Mouse (Mus musculus) adrenal gland (tissue): Measurements from ENCODE around the gene Fosl1.

Source experiments
- intact Hi-C: fragments of 180-260 bp; cut with DNase I; formaldehyde crosslinking; loops from one replicate; pipeline ENCODE4 v1.15.1; 2025

Fosl1 gene

DNA sequence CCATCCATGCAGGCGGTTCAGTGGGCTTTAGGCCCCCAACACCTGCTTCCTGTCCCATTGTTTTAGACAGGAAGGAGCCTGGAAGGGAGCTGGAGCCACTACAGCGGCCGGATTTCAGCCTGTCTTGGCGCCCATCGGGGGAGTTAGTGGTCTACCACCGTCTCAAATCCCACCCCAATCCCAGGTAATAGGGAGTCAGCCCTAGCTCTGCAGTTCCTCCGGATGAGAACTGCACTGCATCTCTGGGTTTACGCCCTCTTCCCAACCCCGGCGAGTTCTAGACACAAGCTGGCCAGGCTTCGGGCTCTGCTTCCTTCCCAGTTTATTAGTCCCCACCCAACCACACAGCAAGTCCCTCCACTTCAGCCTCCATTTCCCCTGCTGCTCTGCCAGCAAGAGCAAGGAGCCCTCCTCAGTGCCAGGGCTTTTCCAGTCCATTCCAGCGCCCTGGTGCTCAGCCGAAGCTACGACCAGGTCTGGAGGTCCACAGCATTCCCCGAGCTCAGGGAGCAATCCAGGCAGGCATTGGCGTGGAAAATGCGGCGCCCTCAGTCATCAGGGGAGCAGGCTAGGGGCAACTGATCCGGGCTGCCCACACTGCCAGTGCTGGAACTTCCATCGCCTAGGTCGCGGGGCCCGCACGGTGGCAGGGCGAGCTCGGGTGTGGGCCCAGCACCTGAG lies 9.0 kb downstream of the Fosl1 start:
- intact Hi-C loops: no loop called here

- intact Hi-C loops: no loop called here
These were observed 9.8 kb downstream of the Fosl1 start for GRCm38 (mm10) chr19:5456922-5457745.

DNA sequence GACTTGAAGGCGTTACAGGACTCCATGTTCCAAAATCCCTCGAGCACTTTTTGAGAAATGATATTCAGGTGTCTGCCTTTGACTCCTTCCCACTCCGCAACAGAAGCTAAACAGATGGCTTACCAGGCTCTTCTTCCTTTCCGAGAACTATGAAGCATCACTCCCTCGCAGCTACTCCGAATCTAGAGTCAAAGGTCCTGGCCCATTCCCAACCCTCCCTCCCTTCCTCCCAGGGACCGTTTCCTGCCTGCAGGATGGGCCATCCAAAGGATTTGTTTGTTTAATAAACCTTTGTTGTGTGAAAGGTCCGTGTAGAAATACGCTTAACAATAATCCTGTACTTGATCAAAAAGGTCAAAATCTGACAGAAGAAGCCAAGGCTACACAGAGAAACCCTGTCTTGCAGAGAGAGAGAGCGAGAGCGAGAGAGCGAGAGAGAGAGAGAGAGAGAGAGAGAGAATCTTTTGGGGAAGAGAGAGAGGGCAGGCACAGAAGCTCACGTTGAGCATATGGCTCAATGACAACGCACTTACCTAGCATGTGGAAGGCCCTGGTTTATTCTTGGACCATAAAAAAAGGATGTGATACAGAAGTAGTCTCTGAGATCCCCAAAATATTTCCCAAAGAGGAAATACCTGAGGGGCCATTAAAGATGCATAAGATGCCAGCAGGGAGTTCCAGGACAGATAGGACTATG lies 10.5 kb downstream of the Fosl1 start, which contains the start of gene Ccdc85b:
TSS of gene Ccdc85b (minus strand) at position 149 of the 697 bp plus-strand sequence.
- intact Hi-C loops: no loop called here

- intact Hi-C loops: no loop called here
These were observed 11.7 kb downstream of the Fosl1 start for GRCm38 (mm10) chr19:5459019-5459418.

GRCm38 (mm10) chr19:5459896-5460295 lies 12.5 kb downstream of the Fosl1 start:
- intact Hi-C loops: no loop called here

DNA sequence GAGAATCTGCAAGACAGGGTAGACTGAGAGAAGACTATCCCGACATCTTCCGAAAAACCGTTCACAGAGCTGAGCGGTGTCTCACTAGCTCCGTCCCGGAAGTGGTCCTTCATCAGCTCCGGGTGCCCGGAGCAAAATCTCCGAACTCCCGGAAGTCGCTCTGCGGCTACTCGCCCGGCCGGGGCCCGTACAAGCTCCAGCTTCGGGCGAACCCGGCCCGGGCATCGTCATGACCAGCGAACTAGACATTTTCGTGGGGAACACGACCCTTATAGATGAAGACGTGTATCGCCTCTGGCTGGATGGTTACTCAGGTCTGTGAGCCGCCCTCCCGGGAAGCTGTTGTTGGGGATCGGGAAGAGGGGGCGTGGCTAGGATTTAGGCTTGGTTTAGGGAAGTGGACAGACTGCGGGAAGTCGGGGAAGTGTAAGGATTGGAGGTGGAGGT lies 13.1 kb downstream of the Fosl1 start, which contains the start of gene Fibp:
TSS of gene Fibp (plus strand) at position 151 of the 447 bp plus-strand sequence.
- intact Hi-C loops: no loop called here

- intact Hi-C loops: no loop called here
These were observed 14.1 kb downstream of the Fosl1 start for GRCm38 (mm10) chr19:5461411-5461810.

- intact Hi-C loops: no loop called here
These were observed 15.9 kb downstream of the Fosl1 start for GRCm38 (mm10) chr19:5463212-5463611.

DNA sequence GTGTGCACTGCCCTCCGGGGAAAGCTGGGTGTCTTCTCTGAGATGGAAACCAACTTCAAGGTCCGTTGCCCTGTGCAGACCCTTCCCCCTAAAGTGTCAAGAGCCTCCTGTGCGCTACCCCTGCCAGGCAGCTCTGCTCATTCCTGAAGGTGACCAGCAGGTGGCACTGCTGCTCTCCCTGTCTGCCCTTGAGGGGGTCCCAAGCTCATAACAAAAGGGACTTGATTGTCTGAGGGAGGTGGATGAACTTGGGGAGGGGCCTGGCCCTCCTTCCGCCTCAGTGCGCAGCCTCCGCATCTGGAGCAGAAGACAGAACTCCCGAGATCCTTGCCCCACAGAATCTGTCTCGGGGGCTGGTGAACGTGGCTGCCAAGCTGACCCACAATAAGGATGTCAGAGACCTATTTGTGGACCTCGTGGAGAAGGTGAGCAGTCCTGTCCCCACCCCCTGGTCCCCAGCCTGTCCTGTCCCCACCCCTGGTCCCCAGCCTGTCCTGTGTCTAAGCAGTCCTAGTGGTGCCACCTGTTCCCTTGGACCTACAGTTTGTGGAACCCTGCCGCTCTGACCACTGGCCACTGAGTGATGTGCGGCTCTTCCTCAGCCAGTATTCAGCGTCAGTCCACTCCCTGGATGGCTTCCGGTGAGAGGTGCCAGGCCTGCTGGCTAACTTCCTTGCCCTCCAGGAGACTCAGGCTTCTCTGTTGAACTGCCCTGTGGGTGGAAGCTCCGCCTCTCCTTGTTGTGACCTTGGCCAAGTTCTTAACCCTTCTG lies 16.6 kb downstream of the Fosl1 start:
- intact Hi-C loops: no loop called here

- intact Hi-C loops: no loop called here
These were observed 17.7 kb downstream of the Fosl1 start for GRCm38 (mm10) chr19:5465037-5465436.

DNA sequence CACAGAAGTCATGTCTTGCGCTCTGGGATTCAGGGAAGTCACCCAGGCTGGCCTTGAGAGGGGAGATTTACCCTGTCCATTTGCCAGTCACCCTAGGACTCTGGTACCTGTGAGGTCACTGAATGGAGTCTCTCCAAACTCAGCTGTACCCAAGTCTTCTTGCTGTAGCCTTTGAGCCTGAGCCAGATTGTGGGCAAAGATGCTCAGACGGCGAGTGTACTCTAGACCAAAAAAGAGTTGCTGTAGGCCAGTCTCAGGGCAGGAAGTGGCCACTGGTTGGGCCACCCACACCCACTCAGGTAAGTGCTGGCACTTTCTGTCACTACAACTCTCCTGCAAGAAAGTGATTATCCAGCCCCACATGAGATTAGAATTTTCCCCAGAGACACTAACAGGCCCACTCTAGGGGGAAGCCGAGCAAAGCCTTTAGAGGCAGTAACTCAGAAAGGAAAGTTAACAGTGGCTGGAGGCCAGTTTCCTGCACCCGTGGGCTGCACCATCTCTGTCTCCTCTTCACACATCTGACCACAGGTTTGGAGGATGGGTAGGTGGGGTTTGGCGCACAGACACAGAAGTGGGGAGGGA lies 19.7 kb downstream of the Fosl1 start:
- intact Hi-C loops: no loop called here

- intact Hi-C loops: no loop called here
These were observed 21.0 kb downstream of the Fosl1 start, which contains the start of gene Ctsw for GRCm38 (mm10) chr19:5468374-5468773. Ctsw (minus strand) TSS chr19:5468507.

DNA sequence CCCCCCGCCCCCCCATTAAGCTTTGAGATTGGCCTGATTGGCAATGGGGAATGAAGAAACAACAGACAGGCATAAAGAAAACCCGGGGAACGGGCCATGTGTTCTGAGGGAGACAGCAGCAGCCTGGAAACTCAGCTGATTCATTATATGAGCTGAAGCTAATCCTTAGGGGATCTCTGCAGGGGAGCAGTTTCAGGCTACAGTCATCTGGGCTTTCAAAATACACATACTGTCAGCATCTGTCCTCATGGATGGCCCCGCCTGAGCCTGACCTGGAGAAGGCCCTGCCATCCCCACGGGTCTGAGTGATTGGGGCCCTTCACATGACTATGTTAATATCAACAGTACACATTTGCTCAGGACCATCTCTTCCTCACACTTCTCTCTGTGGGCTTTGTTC lies 24.5 kb downstream of the Fosl1 start:
- intact Hi-C loops: no loop called here

DNA sequence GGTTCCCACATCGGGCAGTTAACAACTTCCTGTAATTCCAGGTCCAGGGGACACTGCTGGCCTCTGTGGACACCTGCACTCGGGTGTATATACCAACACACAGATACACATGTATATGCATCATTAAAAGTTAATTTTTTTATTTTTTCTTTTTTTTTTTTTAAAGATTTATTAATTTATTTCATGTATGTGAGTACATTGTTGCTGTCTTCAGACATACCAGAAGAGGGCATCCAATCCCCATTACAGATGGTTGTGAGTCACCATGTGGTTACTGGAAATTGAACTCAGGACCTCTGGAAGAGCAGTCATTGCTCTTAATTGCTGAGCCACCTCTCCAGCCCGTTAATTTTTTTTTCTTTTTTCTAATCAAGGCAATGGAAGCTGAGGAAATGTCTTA lies 25.5 kb downstream of the Fosl1 start:
- intact Hi-C loops: no loop called here

DNA sequence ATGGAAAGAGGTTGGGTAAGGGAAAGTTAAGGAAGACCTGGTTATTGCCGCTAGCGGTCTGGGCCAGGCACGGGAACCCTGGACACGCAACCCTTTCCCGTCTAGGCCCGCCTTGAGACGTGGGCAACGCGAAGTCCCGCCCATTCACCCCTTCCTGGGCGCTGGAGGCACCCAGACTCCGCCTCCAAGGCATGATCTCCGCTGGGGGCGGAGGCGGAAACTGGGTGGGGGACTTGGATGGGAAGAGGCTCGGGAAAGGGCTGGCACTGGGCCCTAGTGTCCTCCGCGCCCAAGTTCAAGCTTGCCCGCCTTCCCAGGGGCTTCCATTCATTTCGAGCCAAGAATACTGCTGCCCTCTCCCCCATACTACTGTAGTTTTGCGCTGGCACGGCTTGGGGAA lies 26.4 kb downstream of the Fosl1 start, which contains the start of gene Efemp2:
TSS of gene Efemp2 (plus strand) at position 235 of the 400 bp plus-strand sequence.
- intact Hi-C loops: no loop called here

DNA sequence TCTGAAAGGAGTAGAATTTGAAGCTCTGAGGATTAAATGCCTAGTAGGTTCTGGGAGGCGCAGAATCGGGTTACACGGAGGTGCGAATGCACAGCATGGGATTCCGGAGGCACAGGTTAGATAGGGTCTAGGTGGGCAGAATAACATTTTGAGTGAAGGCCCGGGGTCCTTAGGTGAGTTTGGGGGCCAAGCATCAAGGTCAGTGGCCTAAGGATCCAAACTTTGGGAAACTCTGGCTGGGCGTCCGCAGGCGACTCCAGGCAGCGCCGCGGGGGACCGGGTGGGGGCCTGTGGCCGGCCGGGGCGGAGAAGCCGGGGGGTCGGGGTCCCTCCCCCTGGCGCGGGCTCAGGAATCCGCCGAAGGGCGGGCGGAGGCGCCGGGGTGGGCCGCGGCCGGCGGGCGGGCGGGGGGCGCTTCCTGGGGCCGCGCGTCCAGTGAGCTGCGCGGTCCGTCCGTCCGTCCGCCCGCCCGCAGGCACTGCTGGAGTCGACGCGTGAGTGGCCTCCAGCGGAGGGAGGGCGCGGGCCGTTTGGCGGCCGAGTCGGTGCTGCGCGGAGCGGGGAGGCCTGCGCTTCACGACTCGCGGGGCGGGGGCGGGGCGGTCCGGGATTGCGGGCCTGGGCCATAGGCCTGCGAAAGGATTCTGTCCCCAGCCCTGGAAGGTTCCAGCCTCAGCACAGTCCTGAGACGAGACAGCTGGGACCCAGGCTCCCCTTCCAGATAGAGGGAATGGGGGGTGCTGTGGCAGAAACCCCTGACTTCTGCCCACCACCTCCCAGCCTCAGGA lies 27.1 kb downstream of the Fosl1 start:
- intact Hi-C loops: no loop called here

DNA sequence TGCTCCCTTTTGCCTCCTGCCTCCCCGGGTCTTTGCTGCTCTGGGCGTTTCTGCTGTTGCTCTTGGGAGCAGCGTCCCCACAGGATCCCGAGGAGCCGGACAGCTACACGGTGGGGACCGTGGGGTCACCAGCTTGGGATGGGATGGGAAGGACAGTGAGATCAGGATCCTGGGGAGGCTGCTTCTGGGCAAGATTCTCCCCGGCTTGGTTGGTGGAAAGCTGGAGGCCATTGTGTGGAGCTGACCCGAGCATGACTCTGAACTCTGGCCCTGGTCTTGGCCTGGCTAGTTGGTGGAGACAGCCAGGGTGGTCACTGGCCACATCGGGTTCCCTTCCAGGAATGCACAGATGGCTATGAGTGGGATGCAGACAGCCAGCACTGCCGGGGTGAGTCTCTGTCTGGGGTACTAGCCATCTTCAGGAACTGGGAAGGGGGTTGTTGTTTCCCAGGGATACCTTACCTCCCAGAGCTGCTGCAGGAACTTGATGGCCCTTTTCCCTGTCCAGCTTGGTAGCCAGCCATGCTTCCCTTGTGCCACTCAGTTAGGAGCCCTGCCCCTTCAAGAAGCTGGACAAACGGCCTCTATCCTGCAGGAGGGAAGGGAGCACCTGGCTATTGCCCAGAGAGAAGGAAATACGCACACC lies 27.8 kb downstream of the Fosl1 start:
- intact Hi-C loops: no loop called here

DNA sequence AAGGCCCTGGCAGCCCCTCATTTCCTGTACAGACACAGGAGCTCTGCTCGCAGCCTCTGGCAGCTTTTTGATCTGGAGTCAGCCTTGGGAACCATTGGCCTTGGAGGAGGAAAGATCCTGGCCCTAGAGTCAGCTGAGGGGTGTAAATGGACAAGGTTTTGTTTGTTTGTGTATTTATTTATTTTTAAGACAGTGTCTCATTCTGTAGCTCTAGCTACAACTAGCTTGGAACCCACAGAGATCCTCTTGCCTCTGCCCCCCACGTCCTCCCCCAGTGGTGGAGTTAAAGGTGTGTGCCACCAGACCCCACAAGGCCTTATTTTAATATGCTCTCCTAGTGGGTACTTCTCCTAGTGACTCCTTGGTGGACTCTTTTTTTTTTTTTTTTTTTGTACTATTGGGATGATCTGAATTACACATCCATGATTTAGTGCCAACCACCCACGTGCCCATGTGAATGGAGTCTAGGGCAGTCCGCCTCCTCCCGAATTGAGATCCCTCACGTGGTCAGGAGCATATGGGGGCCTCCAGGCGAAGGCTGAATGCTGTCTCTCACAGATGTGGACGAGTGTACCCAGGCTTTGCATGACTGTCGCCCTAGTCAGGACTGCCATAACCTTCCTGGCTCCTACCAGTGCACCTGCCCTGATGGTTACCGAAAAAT lies 29.8 kb downstream of the Fosl1 start:
- intact Hi-C loops: no loop called here
